Mouse (Mus musculus) olfactory bulb, adult 2 months (tissue): ENCODE measurements around the gene Fibp.

Source experiments
- CTCF ChIP-seq: fragments of 200-500 bp; IDR thresholded peaks from 2 replicates; pipeline ENCODE4 v1.5.1; 2012; ENCODE audit warnings: low read depth, mild to moderate bottlenecking, low read length, moderate library complexity; ENCODE audit not compliant: insufficient read depth
- POLR2A ChIP-seq: fragments of 200-500 bp; IDR thresholded peaks from 2 replicates; pipeline ENCODE4 v1.6.1; 2012; ENCODE audit warnings: mild to moderate bottlenecking, low read depth, low read length, moderate library complexity; ENCODE audit not compliant: insufficient read depth

DNA sequence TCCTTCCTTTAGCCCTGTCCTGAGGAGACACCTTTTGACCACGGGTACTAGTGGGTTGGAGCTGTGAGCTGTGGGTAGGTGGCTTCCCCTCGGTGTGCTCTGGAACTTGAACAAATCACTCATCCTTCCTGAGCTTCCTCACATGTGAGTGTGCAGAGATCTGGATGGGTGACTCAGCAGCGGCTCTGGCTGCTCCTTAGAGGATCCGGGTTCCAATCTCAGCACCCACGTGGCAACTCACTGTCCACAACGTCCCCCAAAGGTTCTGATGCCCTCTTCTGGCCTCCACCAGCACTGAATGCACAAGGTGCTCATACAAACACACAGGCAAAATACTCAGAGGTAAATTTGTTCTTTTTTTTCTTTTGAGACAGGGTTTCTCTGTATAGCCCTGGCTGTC lies 8.6 kb upstream of the Fibp start:
- no peak for TF ChIP-seq POLR2A
- TF ChIP-seq CTCF, result no peak
